Mouse (Mus musculus) stomach, postnatal 0 days (tissue): Measurements from ENCODE around the gene Endou. TPM values are rescaled to one million over a fixed set of nuclear protein-coding genes. Genes with fewer than 3 reads are reported as not detected.

Experiments
- ATAC-seq: fragments of 200-750 bp; cut with Nextera tagmentation; 2 replicates; pipeline ENCODE4 v1.8.0; 2017; ENCODE audit not compliant: low FRiP score, low TSS enrichment
- DNase-seq: peaks from one replicate; pipeline ENCODE4 v3.0.0-alpha.2; 2016; ENCODE audit warnings: low spot score
- H3K27ac ChIP-seq: fragments of 300-500 bp; sonication (generic); replicated peaks from 2 replicates; pipeline ENCODE4 v1.5.1; 2014; ENCODE audit warnings: mild to moderate bottlenecking, control low read depth
- H3K27me3 ChIP-seq: fragments of 300-500 bp; sonication (generic); 2 replicates; pipeline ENCODE4 v1.6.1; 2014; ENCODE audit warnings: low read length; ENCODE audit not compliant: control insufficient read depth, insufficient read depth
- H3K36me3 ChIP-seq: fragments of 300-500 bp; sonication (generic); 2 replicates; pipeline ENCODE4 v1.6.1; 2014; ENCODE audit warnings: low read length, mixed read lengths; ENCODE audit not compliant: control insufficient read depth, insufficient read depth
- H3K4me1 ChIP-seq: fragments of 300-500 bp; sonication (generic); replicated peaks from 2 replicates; pipeline ENCODE4 v1.6.1; 2014; ENCODE audit warnings: antibody characterized with exemption; ENCODE audit not compliant: control insufficient read depth, insufficient read depth
- H3K4me2 ChIP-seq: fragments of 300-500 bp; sonication (generic); replicated peaks from 2 replicates; pipeline ENCODE4 v1.6.1; 2014; ENCODE audit warnings: low read depth, mild to moderate bottlenecking, control low read depth, moderate library complexity
- H3K4me3 ChIP-seq: fragments of 300-500 bp; sonication (generic); 2 replicates; pipeline ENCODE4 v1.5.1; 2014; ENCODE audit warnings: low read depth, low read length, control low read depth
- H3K9ac ChIP-seq: fragments of 300-500 bp; sonication (generic); 2 replicates; pipeline ENCODE4 v1.6.1; 2014; ENCODE audit warnings: mild to moderate bottlenecking, low read length, control low read depth, mixed read lengths
- H3K9me3 ChIP-seq: fragments of 300-500 bp; sonication (generic); 2 replicates; pipeline ENCODE4 v1.6.1; 2016; ENCODE audit warnings: low read length; ENCODE audit not compliant: control insufficient read depth
- CTCF ChIP-seq: IDR thresholded peaks from 2 replicates; pipeline ENCODE4 v1.5.1; 2016; ENCODE audit warnings: antibody characterized with exemption, low read depth, mild to moderate bottlenecking, moderate library complexity
- EP300 ChIP-seq: optimal IDR thresholded peaks from 2 replicates; pipeline ENCODE3; 2016; ENCODE audit warnings: antibody characterized with exemption
- WGBS: fragments of 180-500 bp; shearing (Covaris S2); extraction: QIAGEN DNeasy Blood & Tissue Kit; methylation state at CpG from one replicate; pipeline ENCODE4 v1.1.7; 2014; 5-methylcytosine and 5-hydroxymethylcytosine counted together
- polyA plus RNA-seq: library from polyadenylated mRNA; unstranded; fragments of >200 nt; fragmentation: Nextera tagmentation; extraction: Ambion mirVana; gene quantifications from 2 replicates; pipeline ENCODE4 v1.2.1, GENCODE M21; 2015

Endou gene
- polyA plus RNA-seq, 1 experiment from 2014 or later = 37.0 TPM

DNA sequence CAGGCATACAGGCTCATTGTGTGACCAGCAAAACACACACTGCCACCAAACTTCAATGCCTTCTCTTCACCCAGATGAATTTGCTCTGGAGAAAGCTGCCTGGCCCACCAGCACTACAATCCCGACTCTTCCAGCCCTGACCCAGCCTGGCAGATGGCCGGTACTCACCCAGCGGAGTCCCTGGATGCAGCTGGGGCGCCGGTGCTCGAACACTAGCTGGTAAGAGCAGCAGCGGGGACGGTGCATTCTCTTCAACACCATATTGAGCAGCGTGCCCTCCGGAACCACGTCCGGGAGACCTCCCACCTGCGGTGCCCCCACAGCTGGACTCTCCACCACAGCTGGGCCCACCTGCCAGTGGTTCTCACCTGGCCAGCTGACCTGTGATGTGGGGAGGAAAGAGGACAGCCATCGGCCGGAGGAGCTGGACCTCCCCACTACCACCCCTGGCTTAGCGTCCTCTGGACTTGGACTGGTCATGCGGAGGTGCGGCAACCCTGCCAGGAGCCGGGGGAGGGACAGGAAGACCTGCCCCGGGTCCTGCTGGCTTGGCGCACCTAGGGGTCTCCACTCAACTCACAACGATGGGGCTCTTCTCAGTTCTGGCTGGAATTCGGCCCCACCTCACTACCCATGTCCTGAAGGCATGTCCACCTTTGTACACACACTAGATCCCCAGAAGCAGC is 35.6 kb upstream of the Endou start:
- no peaks in the 10 kb centered on the region for H3K36me3 ChIP-seq
- peak overlapping the region; percentile 50 for H3K4me3 ChIP-seq
- DNase-seq (no peak), ATAC-seq (peak; percentile 1; the same call in 1 of the 2 replicates)
- H3K4me1 ChIP-seq = peaks cover 7% of the 10 kb centered on the region; the same call in 1 of the 2 replicates
- H3K9me3 ChIP-seq = no peaks in the 10 kb centered on the region
- peak overlapping the region; percentile 80; the same call in 1 of the 2 replicates for H3K27ac ChIP-seq
- no peak for TF ChIP-seq CTCF
- no peak for TF ChIP-seq EP300
- H3K4me2 ChIP-seq = peak overlapping the region; percentile 89
- H3K27me3 ChIP-seq = 0 out of 2 replicates have a peak, but pooled peaks cover 2% of the 10 kb centered on the region
- 20% methylated on average over 21 of the region's 23 CpGs for WGBS
- peak overlapping the region; percentile 66 for H3K9ac ChIP-seq

DNA sequence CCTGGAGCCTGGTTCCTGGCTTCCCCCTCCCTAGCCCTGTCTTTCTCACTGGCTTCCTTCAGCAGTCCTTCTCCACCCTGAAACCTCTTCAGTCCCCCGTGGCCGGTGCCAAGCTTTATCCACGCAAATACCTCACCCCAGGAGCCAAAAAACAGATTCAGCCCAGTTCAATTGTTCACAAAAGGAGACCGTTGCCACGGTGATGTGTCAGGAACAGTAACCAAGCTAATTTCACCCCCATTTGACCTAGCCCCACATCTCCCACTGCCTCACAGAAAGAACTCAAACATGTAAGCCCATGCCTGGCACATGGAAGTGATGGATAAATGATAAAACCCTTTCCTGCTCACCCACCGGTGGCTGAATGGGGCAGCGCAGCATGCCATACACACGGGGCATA is 35.1 kb upstream of the Endou start:
- WGBS = 32% methylated on average over 8 of the region's 8 CpGs
- no peak overlapping the region for H3K9ac ChIP-seq
- ATAC-seq = no peak

DNA sequence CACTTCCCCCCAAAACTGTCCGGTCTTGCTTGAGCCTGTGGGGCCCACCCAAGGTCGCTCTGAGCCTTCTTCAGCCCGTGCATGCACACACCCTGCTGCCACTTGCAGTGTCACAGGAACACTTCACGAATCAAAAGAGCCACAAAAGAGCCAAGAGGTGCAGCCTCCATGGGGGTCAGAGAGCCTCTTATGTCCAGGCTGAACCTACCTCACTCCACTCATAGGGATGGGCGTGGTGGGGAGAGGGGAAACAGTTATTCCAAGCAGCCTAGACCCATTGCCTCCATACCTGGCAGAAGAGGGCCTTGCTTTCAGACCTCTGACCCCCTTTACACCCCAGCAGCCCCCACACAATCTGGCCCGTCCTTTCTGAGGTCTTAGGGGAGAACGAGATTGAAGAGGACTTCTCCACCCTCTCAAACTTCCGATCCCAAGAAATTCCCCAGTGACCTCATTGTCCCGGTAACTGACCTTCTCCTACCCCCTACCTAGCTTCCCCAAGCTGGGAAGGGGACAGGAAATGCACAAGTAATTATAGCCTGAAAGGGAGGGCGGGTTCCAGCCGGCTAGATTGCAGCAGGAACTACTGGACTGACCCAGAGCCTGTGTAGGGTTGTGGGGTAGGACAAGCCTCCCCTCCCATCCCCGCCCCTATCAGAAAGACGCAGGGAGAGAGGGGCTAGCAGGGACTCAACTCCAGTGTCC is 34.1 kb upstream of the Endou start:
- Histone ChIP-seq H3K36me3 (no peaks in the 10 kb centered on the region), H3K4me2 (0 out of 2 replicates have a peak overlapping the region, but pooled peaks have one; percentile 17), H3K9ac (0 out of 2 replicates have a peak overlapping the region, but pooled peaks have one; percentile 27), H3K27ac (no peak overlapping the region), H3K27me3 (0 out of 2 replicates have a peak, but pooled peaks cover 2% of the 10 kb centered on the region), H3K4me1 (peaks cover 7% of the 10 kb centered on the region; the same call in 1 of the 2 replicates), H3K4me3 (peak overlapping the region; percentile 13; the same call in 1 of the 2 replicates), H3K9me3 (no peaks in the 10 kb centered on the region)
- DNase-seq (no peak), ATAC-seq (no peak)
- TF ChIP-seq CTCF (no peak), EP300 (no peak)
- 53% methylated on average over 13 of the region's 13 CpGs for WGBS

More for the DNA sequence above, 35.1 kb upstream of the Endou start:
- Histone ChIP-seq H3K4me3 (peak overlapping the region; percentile 50), H3K36me3 (no peaks in the 10 kb centered on the region), H3K27ac (no peak overlapping the region), H3K4me2 (peak overlapping the region; percentile 89), H3K4me1 (peaks cover 7% of the 10 kb centered on the region; the same call in 1 of the 2 replicates), H3K27me3 (0 out of 2 replicates have a peak, but pooled peaks cover 2% of the 10 kb centered on the region), H3K9me3 (no peaks in the 10 kb centered on the region)
- no peak for DNase-seq
- no peak for TF ChIP-seq EP300
- peak; percentile 20 for TF ChIP-seq CTCF

DNA sequence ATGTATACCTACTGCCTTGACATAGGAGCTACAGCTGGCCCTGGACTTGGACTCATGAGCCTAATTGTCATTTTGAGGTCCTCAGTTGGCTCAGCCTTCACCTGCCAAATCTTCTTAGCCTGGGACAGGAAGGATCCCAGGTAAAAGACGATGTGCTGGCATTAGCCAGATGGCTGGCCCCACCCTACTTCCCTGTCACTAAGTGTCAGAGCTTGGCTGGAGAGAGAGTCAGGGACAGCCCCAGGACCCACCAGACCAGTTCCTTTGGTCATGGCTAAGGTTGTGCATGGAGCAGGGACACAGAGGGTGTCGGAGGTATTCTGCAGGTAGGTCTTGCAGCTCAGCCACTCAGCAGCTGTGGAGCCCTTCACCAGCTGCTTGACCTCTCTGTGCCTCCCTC is 33.4 kb upstream of the Endou start:
- Histone ChIP-seq H3K9ac (no peak overlapping the region), H3K4me1 (peaks cover 7% of the 10 kb centered on the region; the same call in 1 of the 2 replicates), H3K27me3 (0 out of 2 replicates have a peak, but pooled peaks cover 2% of the 10 kb centered on the region), H3K27ac (no peak overlapping the region), H3K9me3 (no peaks in the 10 kb centered on the region), H3K4me2 (no peak overlapping the region), H3K4me3 (no peak overlapping the region), H3K36me3 (no peaks in the 10 kb centered on the region)
- DNase-seq (no peak), ATAC-seq (no peak)
- WGBS = 59% methylated on average over 2 of the region's 2 CpGs
- TF ChIP-seq EP300 (no peak), CTCF (no peak)

DNA sequence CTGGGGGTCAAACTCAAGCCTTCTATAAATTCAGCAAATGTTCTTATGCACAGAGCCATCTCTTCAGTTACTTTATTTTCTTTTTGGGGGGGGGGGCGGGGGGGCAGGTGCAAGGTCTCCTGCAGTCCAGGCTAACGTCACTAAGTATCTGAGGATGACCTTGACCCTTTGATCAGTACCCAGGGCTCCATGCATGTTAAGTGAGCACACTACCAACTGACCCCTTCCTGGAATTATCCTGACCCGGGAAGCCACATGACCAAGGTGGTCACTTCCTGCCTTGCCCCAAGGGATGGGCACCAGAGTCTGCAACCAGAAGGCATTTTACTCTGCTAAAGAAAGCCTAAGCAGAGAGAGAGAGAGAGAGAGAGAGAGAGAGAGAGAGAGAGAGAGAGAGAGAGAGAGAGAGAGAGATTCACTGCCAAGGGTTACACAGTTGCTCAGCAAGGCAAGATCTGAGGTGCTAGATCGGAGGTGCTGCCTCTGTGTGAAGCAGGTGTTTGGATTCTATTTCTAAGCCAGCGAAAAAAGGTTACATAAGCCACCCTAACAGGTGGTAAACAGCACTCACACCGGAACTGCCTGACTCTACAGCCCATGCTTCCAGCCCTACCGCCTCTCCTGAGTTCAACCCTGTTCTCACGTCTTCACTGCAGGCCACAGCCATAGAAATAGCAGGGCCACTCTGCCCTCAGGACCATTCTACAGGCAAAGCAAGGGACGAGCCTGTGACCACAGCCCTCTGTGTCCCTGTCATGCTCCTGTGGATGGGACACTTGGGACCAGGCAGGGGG is 32.3 kb upstream of the Endou start:
- Histone ChIP-seq H3K9ac (no peak overlapping the region), H3K4me3 (no peak overlapping the region), H3K36me3 (no peaks in the 10 kb centered on the region), H3K4me1 (peaks cover 7% of the 10 kb centered on the region; the same call in 1 of the 2 replicates), H3K27me3 (0 out of 2 replicates have a peak, but pooled peaks cover 2% of the 10 kb centered on the region), H3K9me3 (no peaks in the 10 kb centered on the region), H3K27ac (no peak overlapping the region), H3K4me2 (no peak overlapping the region)
- DNase-seq (no peak), ATAC-seq (no peak)
- WGBS = 66% methylated on average over 9 of the region's 9 CpGs
- TF ChIP-seq EP300 (no peak), CTCF (no peak)
